Mouse (Mus musculus): Measurements from ENCODE around the gene Rbpjl.
A peak's percentile ranks its signal among the peaks of the same experiment; 100 is the strongest.

Gene Rbpjl

GRCm38 (mm10) chr2:164402906-164403305, at the start of gene Rbpjl:
TSS of gene Rbpjl (plus strand) at chr2:164403141.
- peak; percentile 76 for DNase-seq (ENCODE audit: low spot score)

- no peak for DNase-seq (ENCODE audit: low spot score)
Measured at GRCm38 (mm10) chr2:164353356-164353755, 49.6 kb upstream of the Rbpjl start.

- no peak for DNase-seq (ENCODE audit: low spot score)
Measured at GRCm38 (mm10) chr2:164356177-164356967, 46.6 kb upstream of the Rbpjl start.

- DNase-seq (ENCODE audit: low spot score): peak; percentile 45
Measured at GRCm38 (mm10) chr2:164358373-164358772, 44.6 kb upstream of the Rbpjl start.

GRCm38 (mm10) chr2:164359031-164359430, 43.9 kb upstream of the Rbpjl start:
- no peak for DNase-seq (ENCODE audit: low spot score)

- no peak for DNase-seq (ENCODE audit: low spot score)
Measured at GRCm38 (mm10) chr2:164359668-164360067, 43.3 kb upstream of the Rbpjl start.

- DNase-seq (ENCODE audit: low spot score): no peak
Measured at GRCm38 (mm10) chr2:164360974-164361657, 41.8 kb upstream of the Rbpjl start.

- no peak for DNase-seq (ENCODE audit: low spot score)
Measured at GRCm38 (mm10) chr2:164366947-164367346, 36.0 kb upstream of the Rbpjl start.

- no peak for DNase-seq (ENCODE audit: low spot score)
Measured at GRCm38 (mm10) chr2:164368620-164369105, 34.3 kb upstream of the Rbpjl start.

- DNase-seq (ENCODE audit: low spot score): no peak
Measured at GRCm38 (mm10) chr2:164371371-164371770, 31.6 kb upstream of the Rbpjl start.

GRCm38 (mm10) chr2:164372408-164373053, 30.4 kb upstream of the Rbpjl start:
- no peak for DNase-seq (ENCODE audit: low spot score)

- no peak for DNase-seq (ENCODE audit: low spot score)
Measured at GRCm38 (mm10) chr2:164373187-164373586, 29.8 kb upstream of the Rbpjl start.

GRCm38 (mm10) chr2:164377478-164378426, 25.2 kb upstream of the Rbpjl start:
- no peak for DNase-seq (ENCODE audit: low spot score)

GRCm38 (mm10) chr2:164381726-164382125, 21.2 kb upstream of the Rbpjl start:
- DNase-seq (ENCODE audit: low spot score): no peak

GRCm38 (mm10) chr2:164382971-164383370, 20.0 kb upstream of the Rbpjl start:
- no peak for DNase-seq (ENCODE audit: low spot score)

- DNase-seq (ENCODE audit: low spot score): no peak
Measured at GRCm38 (mm10) chr2:164383656-164384399, 19.1 kb upstream of the Rbpjl start.

GRCm38 (mm10) chr2:164385927-164386763, 16.8 kb upstream of the Rbpjl start:
- DNase-seq (ENCODE audit: low spot score): peak; percentile 56

GRCm38 (mm10) chr2:164386953-164387352, 16.0 kb upstream of the Rbpjl start:
- peak; percentile 49 for DNase-seq (ENCODE audit: low spot score)

GRCm38 (mm10) chr2:164389020-164389419, 13.9 kb upstream of the Rbpjl start, which contains the start of gene Slpi:
TSS of gene Slpi (minus strand) at chr2:164389095.
- peak; percentile 35 for DNase-seq (ENCODE audit: low spot score)

GRCm38 (mm10) chr2:164389499-164389898, 13.4 kb upstream of the Rbpjl start:
- peak; percentile 83 for DNase-seq (ENCODE audit: low spot score)

Measured in embryo, embryonic 10 days (tissue).